Mouse (Mus musculus) kidney, embryonic 15.5 days (tissue): ENCODE results near the gene Atf7ip. TPM values are rescaled to one million over a fixed set of nuclear protein-coding genes. Genes with fewer than 3 reads are reported as not detected.
"Not testable (repeated sequence)": the region's sequence is repeated elsewhere in the genome, so short reads cannot be mapped to it uniquely, and the experiment has no call there.

ENCODE experiments used
- ATAC-seq: fragments of 200-750 bp; cut with Nextera tagmentation; replicated peaks from 2 replicates; pipeline ENCODE4 v1.8.0; 2017; ENCODE audit warnings: moderate TSS enrichment; ENCODE audit not compliant: low FRiP score
- H3K27ac ChIP-seq: fragments of 300-500 bp; sonication (generic); 2 replicates; pipeline ENCODE4 v1.5.1; 2015; ENCODE audit warnings: mild to moderate bottlenecking, inconsistent platforms
- H3K27me3 ChIP-seq: fragments of 300-500 bp; sonication (generic); 2 replicates; pipeline ENCODE4 v1.6.1; 2015; ENCODE audit warnings: inconsistent platforms
- H3K36me3 ChIP-seq: fragments of 300-500 bp; sonication (generic); 2 replicates; pipeline ENCODE4 v1.6.1; 2015; ENCODE audit warnings: inconsistent platforms
- H3K4me1 ChIP-seq: fragments of 300-500 bp; sonication (generic); 2 replicates; pipeline ENCODE4 v1.6.1; 2015; ENCODE audit warnings: inconsistent platforms
- H3K4me2 ChIP-seq: fragments of 300-500 bp; sonication (generic); 2 replicates; pipeline ENCODE4 v1.6.1; 2015; ENCODE audit warnings: moderate library complexity, mild to moderate bottlenecking, inconsistent platforms
- H3K4me3 ChIP-seq: fragments of 300-500 bp; sonication (generic); replicated peaks from 2 replicates; pipeline ENCODE4 v1.5.1; 2015; ENCODE audit warnings: mild to moderate bottlenecking, inconsistent platforms
- H3K9ac ChIP-seq: fragments of 300-500 bp; sonication (generic); 2 replicates; pipeline ENCODE4 v1.6.1; 2015; ENCODE audit warnings: mild to moderate bottlenecking, inconsistent platforms
- H3K9me3 ChIP-seq: fragments of 300-500 bp; sonication (generic); replicated peaks from 2 replicates; pipeline ENCODE4 v1.6.1; 2016; ENCODE audit warnings: inconsistent platforms
- WGBS: fragments of 180-500 bp; shearing (Covaris S2); methylation state at CpG from one replicate; pipeline ENCODE4 v1.1.7; 2015; ENCODE audit warnings: mixed read lengths; 5-methylcytosine and 5-hydroxymethylcytosine counted together
- polyA plus RNA-seq: library from polyadenylated mRNA; unstranded; fragments of >200 nt; fragmentation: Nextera tagmentation; extraction: Ambion mirVana; gene quantifications from 2 replicates; pipeline ENCODE4 v1.2.1, GENCODE M21; 2015

Atf7ip gene
- 43.1 and 44.2 TPM in 2 replicates for polyA plus RNA-seq

GRCm38 (mm10) chr6:136505867-136506266 lies at the start of gene Atf7ip:
Gene Atf7ip, plus strand, starts transcription at chr6:136506167.
- H3K9me3 ChIP-seq, ATAC-seq, H3K4me1 ChIP-seq, H3K27me3 ChIP-seq, H3K36me3 ChIP-seq, H3K4me3 ChIP-seq, H3K4me2 ChIP-seq, H3K27ac ChIP-seq, H3K9ac ChIP-seq: not testable (repeated sequence)
- 88% methylated on average over 3 of the region's 3 CpGs for WGBS

- no peak for ATAC-seq
- Histone ChIP-seq H3K27me3 (no peaks in the 10 kb centered on the region), H3K4me2 (no peak overlapping the region), H3K4me1 (no peaks in the 10 kb centered on the region), H3K27ac (no peak overlapping the region), H3K9me3 (no peaks in the 10 kb centered on the region), H3K9ac (no peak overlapping the region), H3K36me3 (no peaks in the 10 kb centered on the region), H3K4me3 (no peak overlapping the region)
- WGBS = 85% methylated on average over 1 of the region's 1 CpGs
Observed at GRCm38 (mm10) chr6:136456302-136456701, 49.7 kb upstream of the Atf7ip start.

- H3K4me1 ChIP-seq = peaks cover 3% of the 10 kb centered on the region
- H3K27me3 ChIP-seq = no peaks in the 10 kb centered on the region
- no peak overlapping the region for H3K4me3 ChIP-seq
- no peak for ATAC-seq
- no peaks in the 10 kb centered on the region for H3K36me3 ChIP-seq
- no peak overlapping the region for H3K27ac ChIP-seq
- H3K9ac ChIP-seq = no peak overlapping the region
- no peak overlapping the region for H3K4me2 ChIP-seq
- 82% methylated on average over 7 of the region's 7 CpGs for WGBS
- H3K9me3 ChIP-seq = no peaks in the 10 kb centered on the region
Observed at GRCm38 (mm10) chr6:136459156-136459555, 46.8 kb upstream of the Atf7ip start.

GRCm38 (mm10) chr6:136463491-136463890 lies 42.5 kb upstream of the Atf7ip start:
- H3K9me3 ChIP-seq = no peaks in the 10 kb centered on the region
- peak overlapping the region; percentile 97; the same call in 1 of the 2 replicates for H3K27ac ChIP-seq
- no peak for ATAC-seq
- H3K4me2 ChIP-seq = no peak overlapping the region
- H3K27me3 ChIP-seq = no peaks in the 10 kb centered on the region
- WGBS = 88% methylated on average over 9 of the region's 9 CpGs
- no peak overlapping the region for H3K9ac ChIP-seq
- H3K4me1 ChIP-seq = peaks cover 30% of the 10 kb centered on the region
- no peaks in the 10 kb centered on the region for H3K36me3 ChIP-seq
- H3K4me3 ChIP-seq = no peak overlapping the region

- Histone ChIP-seq H3K9me3 (no peaks in the 10 kb centered on the region), H3K4me2 (no peak overlapping the region), H3K4me1 (peaks cover 36% of the 10 kb centered on the region), H3K4me3 (no peak overlapping the region), H3K27ac (peak overlapping the region; percentile 97), H3K27me3 (no peaks in the 10 kb centered on the region), H3K9ac (no peak overlapping the region), H3K36me3 (no peaks in the 10 kb centered on the region)
- 63% methylated on average over 12 of the region's 12 CpGs for WGBS
- no peak for ATAC-seq
Observed at GRCm38 (mm10) chr6:136464121-136464621, 41.8 kb upstream of the Atf7ip start.

GRCm38 (mm10) chr6:136465021-136465420 lies 40.9 kb upstream of the Atf7ip start:
- H3K4me3 ChIP-seq = no peak overlapping the region
- H3K27me3 ChIP-seq = no peaks in the 10 kb centered on the region
- peaks cover 45% of the 10 kb centered on the region for H3K4me1 ChIP-seq
- H3K4me2 ChIP-seq = no peak overlapping the region
- WGBS = 68% methylated on average over 8 of the region's 8 CpGs
- H3K9me3 ChIP-seq = no peaks in the 10 kb centered on the region
- no peak for ATAC-seq
- no peaks in the 10 kb centered on the region for H3K36me3 ChIP-seq
- H3K27ac ChIP-seq = peak overlapping the region; percentile 97
- no peak overlapping the region for H3K9ac ChIP-seq

GRCm38 (mm10) chr6:136465959-136466381 lies 40.0 kb upstream of the Atf7ip start:
- H3K27ac ChIP-seq = peak overlapping the region; percentile 97

GRCm38 (mm10) chr6:136466956-136467750 lies 38.8 kb upstream of the Atf7ip start:
- Histone ChIP-seq H3K36me3 (no peaks in the 10 kb centered on the region), H3K4me3 (no peak overlapping the region), H3K4me2 (no peak overlapping the region), H3K4me1 (peaks cover 62% of the 10 kb centered on the region), H3K9ac (no peak overlapping the region), H3K27me3 (no peaks in the 10 kb centered on the region), H3K27ac (peak overlapping the region; percentile 97), H3K9me3 (no peaks in the 10 kb centered on the region)
- 54% methylated on average over 14 of the region's 14 CpGs for WGBS
- no peak for ATAC-seq

More at GRCm38 (mm10) chr6:136465959-136466381, 40.0 kb upstream of the Atf7ip start:
- Histone ChIP-seq H3K4me2 (no peak overlapping the region), H3K4me3 (no peak overlapping the region), H3K9ac (no peak overlapping the region), H3K9me3 (no peaks in the 10 kb centered on the region), H3K4me1 (peaks cover 54% of the 10 kb centered on the region), H3K27me3 (no peaks in the 10 kb centered on the region), H3K36me3 (no peaks in the 10 kb centered on the region)
- ATAC-seq = no peak
- 42% methylated on average over 8 of the region's 8 CpGs for WGBS

- no peak overlapping the region for H3K4me3 ChIP-seq
- no peaks in the 10 kb centered on the region for H3K36me3 ChIP-seq
- peak overlapping the region; percentile 97 for H3K27ac ChIP-seq
- ATAC-seq = no peak
- H3K4me2 ChIP-seq = no peak overlapping the region
- WGBS = 41% methylated on average over 5 of the region's 5 CpGs
- H3K9ac ChIP-seq = no peak overlapping the region
- no peaks in the 10 kb centered on the region for H3K9me3 ChIP-seq
- H3K4me1 ChIP-seq = peaks cover 65% of the 10 kb centered on the region
- H3K27me3 ChIP-seq = no peaks in the 10 kb centered on the region
Observed at GRCm38 (mm10) chr6:136467837-136468236, 38.1 kb upstream of the Atf7ip start.

GRCm38 (mm10) chr6:136468401-136468912 lies 37.5 kb upstream of the Atf7ip start:
- no peaks in the 10 kb centered on the region for H3K36me3 ChIP-seq
- ATAC-seq = peak; percentile 87
- H3K4me3 ChIP-seq = no peak overlapping the region
- WGBS = 4% methylated on average over 12 of the region's 12 CpGs
- no peak overlapping the region for H3K4me2 ChIP-seq
- no peaks in the 10 kb centered on the region for H3K27me3 ChIP-seq
- no peaks in the 10 kb centered on the region for H3K9me3 ChIP-seq
- H3K9ac ChIP-seq = no peak overlapping the region
- peak overlapping the region; percentile 97 for H3K27ac ChIP-seq
- peaks cover 68% of the 10 kb centered on the region for H3K4me1 ChIP-seq

GRCm38 (mm10) chr6:136468974-136469792 lies 36.8 kb upstream of the Atf7ip start:
- WGBS = 19% methylated on average over 12 of the region's 12 CpGs
- peak overlapping the region; percentile 97 for H3K27ac ChIP-seq
- no peak overlapping the region for H3K4me3 ChIP-seq
- no peaks in the 10 kb centered on the region for H3K36me3 ChIP-seq
- peaks cover 65% of the 10 kb centered on the region for H3K4me1 ChIP-seq
- no peak overlapping the region for H3K9ac ChIP-seq
- no peaks in the 10 kb centered on the region for H3K9me3 ChIP-seq
- no peaks in the 10 kb centered on the region for H3K27me3 ChIP-seq
- ATAC-seq = peak; percentile 1; the same call in 1 of the 2 replicates
- 0 out of 2 replicates have a peak overlapping the region, but pooled peaks have one; percentile 7 for H3K4me2 ChIP-seq

- Histone ChIP-seq H3K9me3 (no peaks in the 10 kb centered on the region), H3K27ac (peak overlapping the region; percentile 97), H3K4me2 (no peak overlapping the region), H3K4me3 (no peak overlapping the region), H3K36me3 (no peaks in the 10 kb centered on the region), H3K27me3 (no peaks in the 10 kb centered on the region), H3K9ac (no peak overlapping the region), H3K4me1 (peaks cover 59% of the 10 kb centered on the region)
- 78% methylated on average over 9 of the region's 9 CpGs for WGBS
- no peak for ATAC-seq
Observed at GRCm38 (mm10) chr6:136469807-136470206, 36.2 kb upstream of the Atf7ip start.
